Mouse (Mus musculus): ENCODE results near the gene Nsmce3.

DNA sequence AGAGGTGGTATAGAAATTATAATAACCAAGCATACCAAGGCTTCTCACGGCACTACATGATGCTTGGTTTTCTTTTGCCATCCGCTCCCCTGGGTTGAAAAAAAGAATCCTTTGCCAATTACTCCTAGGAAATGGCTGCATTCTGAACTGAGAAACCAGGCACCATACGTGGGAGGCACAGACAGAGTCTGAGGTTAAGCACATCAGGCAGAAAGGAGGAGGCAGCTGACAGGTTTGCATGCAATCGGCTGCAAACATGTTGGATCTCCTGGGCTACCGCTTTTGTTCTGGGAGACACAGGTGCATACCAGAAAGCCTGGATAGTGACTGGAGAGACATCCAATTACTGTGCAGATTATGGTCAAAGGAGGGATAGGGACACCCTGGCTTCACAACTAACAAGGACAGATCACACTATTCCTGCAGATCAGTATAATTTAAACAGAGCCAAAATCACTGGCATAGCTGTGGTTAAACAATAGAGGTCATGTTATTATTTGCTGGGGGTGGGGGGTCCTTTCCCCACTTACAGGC is 25.4 kb downstream of the Nsmce3 start:
- no peak for TF ChIP-seq CTCF (IDR thresholded peaks at IDR 0.05; ENCODE audit: control insufficient read depth, insufficient read depth, low read length)
- no peak for TF ChIP-seq POLR2A (IDR thresholded peaks at IDR 0.05; ENCODE audit: borderline replicate concordance, control insufficient read depth, low read depth, low read length)

All from bone marrow, adult 2 months (tissue).